Mouse (Mus musculus): Measurements from ENCODE around the gene Bax.

- TF ChIP-seq CTCF (IDR thresholded peaks at IDR 0.05; ENCODE audit: low read depth, low read length) (no peak), POLR2A (IDR thresholded peaks at IDR 0.05; ENCODE audit: extremely low read depth, insufficient read depth, low read length) (no peak)
Measured at GRCm38 (mm10) chr7:45489578-45489977, 22.9 kb upstream of the Bax start.

Data from liver, adult 2 months (tissue).